Mouse (Mus musculus) megakaryocyte, adult 5-6 weeks (primary cell): ENCODE data around the gene Rhobtb3. TPM values are rescaled to one million over a fixed set of nuclear protein-coding genes. Genes with fewer than 3 reads are reported as not detected.

Experiments
- ATAC-seq: 2 replicates; pipeline ENCODE4 v1.8.0; 2016; ENCODE audit warnings: mild to moderate bottlenecking, inconsistent platforms; ENCODE audit not compliant: poor library complexity, severe bottlenecking
- total RNA-seq, 2 experiments: library from RNA; stranded (forward) in 1 of 2; stranded (reverse) in 1 of 2; fragments of 153-499, 151-499 nt in 1 of 2; fragments of 221-1000, 200-1000 nt in 1 of 2; gene quantifications; 2 replicates each; pipeline versions ENCODE4 v1.2.3 to v1.2.4; 2015 to 2017

Gene Rhobtb3
- total RNA-seq (2015): 0.36 and 0.96 TPM in 2 replicates
- 0.55 and 0.77 TPM in 2 replicates for total RNA-seq (2017)

DNA sequence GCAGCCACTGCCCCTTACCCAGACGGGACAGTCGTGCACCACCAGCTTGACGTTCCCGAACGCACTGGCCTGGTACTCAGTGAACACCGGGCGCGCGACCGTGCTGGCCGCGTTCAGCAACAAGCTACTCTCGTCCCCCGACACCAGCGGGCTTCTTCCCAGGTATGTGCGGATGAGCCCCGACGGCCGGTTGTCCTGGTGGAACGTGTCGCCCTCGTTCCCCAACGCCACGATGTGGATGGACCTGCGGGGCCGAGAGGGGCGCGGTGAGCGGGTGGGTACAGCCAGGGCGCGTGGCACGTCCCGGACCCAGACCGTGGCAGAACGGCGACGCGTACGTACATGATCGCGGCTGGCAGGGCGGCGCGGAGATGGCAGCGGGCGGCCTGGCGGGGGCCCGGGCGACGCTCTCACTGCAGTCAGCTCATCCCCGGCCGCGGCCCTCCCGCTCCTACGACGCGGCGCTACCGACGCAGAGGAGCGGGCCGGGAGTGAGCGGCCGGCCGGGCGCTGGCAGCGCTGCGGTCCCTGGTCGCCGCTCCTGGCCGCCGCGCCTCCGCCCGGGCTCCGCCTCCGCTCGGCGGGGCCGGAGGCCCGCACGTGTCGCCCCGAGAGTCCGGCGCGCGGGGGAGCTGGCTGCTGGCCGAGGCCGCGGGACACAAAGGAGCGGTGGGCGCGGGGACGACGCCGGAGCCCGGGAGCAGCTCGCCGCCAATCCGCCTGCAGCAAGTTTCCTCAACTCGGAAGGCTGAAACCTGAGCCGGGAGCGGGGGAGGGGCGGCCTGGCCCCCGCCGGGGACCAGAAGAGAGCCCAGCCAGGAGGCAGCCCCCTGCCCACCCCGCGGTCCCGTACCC is at the start of gene Rhobtb3:
TSS of gene Rhobtb3 (minus strand) at position 737 of the 855 bp plus-strand sequence.
- peak; percentile 59 for ATAC-seq

DNA sequence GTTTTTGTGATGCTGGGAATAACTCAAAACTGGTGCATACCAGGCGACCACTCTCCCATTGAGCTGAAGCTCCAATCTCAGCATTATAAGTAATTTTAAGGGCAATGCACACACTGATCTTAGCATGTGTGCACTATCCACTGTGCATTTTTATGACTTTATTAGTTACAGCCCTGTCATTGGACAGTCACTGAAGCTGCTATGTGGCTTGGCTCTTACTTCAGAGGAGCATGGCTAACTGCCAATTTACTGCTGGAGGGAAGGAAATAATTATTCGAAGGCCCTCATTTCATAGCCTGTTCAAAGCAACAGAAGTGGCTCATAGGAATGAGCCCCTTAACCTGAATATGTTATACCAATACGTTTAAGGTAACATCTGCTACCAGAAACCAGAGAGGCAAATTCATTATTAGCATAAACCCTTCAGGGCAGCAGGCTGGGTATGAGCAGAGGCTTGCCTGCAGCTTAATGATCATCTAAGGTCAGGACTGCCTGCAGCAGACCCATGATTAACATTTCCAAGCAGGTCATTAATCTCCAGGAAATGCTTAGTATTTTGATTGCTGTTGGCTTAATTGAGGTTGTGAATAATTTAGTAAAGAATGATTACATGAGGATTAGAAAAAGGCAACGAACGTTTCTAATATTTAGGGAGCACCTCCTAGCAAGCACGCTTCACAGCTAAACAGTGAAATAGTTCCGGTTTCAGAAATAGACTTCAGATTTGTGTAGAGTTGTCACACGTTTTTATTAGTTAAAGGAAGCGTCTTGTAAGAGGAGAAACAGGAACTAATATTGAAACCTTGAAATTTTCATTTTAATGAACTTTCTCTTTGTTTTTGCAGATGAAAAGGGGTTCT is 48.7 kb upstream of the Rhobtb3 start:
- ATAC-seq: peak; percentile 94

DNA sequence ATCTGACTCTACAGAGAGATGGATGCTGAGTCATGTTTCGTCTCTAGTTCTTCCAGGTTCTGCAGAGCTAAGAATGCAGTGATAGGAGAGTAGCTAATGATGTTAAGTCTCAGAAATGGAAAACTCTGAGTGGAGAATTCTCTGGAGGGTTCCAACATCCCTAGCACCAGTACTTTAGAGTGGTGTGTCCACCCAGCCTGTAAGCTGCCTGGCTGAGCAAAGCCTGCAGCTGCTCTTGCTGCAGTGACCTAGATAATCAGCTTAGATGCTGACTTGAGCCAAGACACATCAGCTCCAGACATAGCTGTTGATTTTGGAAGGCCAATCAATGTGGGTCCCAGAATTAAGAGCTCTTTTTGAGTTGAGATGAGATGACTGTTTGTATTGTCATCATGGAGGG is 44.4 kb upstream of the Rhobtb3 start:
- no peak for ATAC-seq

DNA sequence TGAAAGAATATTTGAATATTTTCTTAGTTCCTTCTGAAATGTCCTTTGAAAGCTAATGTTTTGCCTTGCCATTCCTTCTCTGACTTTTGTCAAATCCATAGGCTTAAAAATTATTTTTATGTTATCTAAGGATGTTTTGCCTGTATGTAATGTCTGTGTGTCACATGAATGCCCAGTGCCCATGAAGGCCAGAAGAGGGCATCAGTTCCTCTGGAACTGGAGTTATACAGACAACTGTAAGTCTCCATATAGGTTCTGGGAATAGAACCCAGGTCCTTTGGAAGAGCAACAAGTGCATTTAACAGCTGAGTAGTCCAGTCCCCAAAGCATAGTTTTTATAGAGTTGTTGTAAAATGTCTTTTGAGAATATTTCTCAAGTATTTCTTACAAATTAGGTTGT is 38.2 kb upstream of the Rhobtb3 start:
- ATAC-seq: peak; percentile 66

DNA sequence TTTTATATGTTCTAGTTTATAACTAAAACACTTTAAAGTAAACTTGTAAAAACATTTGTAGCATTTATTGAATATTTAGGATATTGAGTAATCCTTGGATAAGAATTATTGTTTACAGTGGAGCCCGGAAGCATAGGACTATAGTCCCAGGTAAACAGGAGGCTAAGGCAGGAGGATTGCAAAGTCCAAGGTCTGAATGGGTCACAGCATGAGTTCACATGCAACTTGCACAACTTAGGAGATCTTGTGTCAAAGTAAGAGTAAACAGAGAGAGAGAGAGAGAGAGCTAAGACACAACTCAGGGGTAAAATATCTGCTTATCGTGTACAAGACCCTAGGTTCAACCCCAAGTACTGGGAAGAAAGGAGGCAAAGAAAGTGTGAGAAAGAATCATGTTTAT is 32.9 kb upstream of the Rhobtb3 start:
- no peak for ATAC-seq

DNA sequence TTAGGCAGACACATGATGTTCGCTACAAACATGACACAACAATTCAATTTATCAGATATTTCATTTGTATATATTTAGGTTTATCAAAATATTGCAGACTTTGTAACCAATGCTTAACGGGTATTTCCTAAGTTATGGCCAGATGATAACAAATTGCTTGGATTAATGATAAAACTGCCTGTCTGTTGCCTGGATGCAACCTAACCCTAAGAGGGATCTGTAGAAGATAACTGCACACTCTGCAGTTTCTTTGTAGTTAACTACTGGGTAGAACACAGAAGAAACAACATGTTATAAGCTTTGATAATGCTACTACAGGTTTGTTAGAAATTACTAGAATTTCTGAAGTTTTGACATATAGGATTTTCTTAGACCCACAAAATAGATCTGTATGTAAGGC is 32.5 kb upstream of the Rhobtb3 start:
- ATAC-seq: no peak

DNA sequence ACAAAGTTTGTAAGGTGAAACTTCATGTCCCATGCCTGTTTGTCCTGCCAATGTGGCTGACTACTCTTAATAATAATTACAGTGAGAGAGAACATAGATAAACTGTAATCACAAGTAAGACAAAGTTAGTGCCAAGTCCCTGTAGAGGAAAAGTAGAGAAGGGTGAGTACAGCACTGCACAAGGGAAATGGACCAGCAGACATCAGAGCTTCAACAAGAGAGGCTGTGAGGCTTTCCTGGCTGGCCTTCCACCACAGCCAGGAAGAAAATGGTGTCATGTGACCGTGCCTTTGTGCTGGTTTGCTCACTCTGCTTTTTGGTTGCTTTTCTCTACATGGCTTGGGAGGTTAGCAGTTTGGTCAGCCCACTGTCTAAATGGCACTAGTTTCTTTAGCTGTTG is 31.9 kb upstream of the Rhobtb3 start:
- no peak for ATAC-seq

DNA sequence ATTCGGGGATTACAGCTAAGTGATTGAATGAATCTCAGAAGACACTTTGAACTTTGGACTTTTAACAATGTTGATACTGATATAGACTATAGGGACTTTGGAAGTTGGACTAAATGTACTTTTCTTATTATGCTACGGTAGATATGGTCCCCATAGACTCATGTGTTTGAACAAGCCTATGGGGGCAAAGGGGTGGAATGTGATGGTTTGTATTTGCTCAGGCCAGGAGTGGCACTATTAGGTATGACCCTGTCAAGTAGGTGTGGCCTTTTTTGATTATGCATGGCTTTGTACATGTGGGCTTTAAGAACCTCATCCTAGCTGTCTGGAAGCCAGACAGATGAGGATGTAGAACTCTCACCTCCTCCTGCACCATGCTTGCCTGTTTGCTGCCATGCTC is 30.8 kb upstream of the Rhobtb3 start:
- ATAC-seq: no peak

DNA sequence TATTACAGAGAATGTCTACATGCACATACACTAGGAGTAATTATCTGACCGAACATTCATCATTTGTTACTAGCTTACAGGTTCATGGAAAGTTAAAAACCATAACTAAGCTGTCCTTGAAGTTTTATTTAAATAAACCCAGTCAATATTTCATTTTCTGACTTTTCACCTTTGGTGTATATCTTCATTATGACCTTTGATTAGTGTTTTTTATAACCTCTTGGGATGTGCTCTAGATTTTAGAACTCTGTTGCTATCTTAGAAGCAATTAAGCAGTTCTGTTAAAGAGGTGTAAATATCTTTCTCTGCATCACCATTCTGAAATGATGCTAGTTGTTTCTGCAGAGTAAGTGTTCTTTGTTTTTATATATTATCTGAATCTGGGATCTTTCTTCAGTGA is 23.1 kb upstream of the Rhobtb3 start, which contains the start of gene Spata9:
TSS of gene Spata9 (plus strand) at position 301 of the 400 bp plus-strand sequence.
- ATAC-seq: no peak

DNA sequence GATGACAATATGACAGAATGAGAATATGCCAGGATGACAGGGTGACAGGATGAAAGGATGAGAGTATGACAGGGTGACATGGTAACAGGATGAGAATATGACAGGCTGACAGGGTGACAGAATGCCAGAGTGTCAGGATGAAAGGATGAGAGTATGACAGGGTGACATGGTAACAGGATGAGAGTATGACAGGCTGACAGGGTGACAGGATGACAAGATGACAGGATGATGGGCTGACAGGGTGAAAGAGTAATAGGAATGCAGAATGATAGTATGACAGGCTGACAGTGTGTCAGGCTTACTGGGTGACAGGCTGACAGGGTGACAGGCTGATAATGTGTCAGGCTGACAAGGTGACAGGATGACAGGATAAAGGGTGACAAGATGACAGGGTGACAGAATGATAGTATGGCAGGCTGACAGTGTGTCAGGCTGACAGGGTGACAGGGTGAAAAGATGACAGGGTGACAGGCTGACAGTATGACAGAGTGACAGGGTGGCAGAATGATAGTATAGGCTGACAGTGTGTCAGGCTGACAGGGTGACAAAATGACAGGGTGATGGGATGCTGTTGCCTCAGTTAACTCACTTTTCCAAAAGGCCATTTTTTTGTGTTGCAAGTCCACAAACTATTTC is 11.8 kb upstream of the Rhobtb3 start:
- ATAC-seq: no peak

DNA sequence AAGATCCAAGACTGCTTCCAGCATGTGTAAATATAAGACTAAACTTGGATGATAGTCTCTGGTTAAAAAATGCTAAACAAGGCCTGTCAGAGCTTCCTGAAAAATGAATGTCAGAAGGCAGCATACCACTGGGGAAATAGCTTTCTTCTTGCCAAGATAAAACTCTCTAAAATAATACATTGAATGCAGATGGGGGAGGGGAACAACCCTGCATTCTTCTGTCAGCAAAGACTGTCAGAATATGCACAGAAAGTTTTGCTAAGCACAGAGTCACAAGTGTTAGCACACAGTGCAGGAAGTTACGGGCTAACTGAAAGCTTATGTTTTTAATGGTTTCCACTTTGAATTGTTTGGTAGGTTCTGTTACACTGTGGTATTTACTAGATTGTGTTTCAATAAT is 6.6 kb upstream of the Rhobtb3 start:
- ATAC-seq: no peak

DNA sequence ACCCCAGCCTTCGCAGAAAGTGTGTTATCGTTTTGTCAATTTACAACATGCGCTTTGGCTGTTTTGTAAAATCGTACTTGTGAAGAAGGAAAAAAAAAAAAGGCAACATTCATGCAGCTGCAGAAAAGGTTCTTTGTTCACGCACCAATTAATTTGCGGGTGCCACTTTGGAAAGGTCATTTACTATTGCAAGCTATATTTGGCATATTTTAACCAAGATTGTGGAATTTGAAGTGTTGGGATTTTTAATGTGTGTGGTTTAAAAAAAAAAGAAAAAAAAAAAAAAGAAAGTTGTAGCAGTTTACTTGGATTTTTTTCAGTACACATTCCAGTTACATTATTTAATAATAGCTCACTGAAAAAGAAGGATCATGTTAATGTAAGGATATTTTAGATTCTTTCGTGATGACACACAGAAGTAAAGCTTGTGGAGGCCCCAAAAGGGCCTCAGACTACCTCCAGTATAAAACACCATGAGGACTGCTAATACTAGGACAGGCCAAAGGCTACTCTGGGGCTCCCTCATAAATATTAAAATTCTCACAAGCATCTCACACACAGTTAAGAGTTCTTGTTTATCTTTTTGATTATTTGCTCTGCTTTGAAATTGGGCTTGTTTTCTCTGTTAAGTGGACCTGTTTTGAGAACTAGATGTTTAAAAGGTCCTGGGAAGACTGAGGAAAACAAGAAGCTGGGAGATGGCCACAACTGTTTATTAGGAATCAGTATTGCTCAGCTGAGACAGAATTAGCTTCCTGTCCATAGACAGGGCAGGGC is 507 bp upstream of the Rhobtb3 start:
- no peak for ATAC-seq

DNA sequence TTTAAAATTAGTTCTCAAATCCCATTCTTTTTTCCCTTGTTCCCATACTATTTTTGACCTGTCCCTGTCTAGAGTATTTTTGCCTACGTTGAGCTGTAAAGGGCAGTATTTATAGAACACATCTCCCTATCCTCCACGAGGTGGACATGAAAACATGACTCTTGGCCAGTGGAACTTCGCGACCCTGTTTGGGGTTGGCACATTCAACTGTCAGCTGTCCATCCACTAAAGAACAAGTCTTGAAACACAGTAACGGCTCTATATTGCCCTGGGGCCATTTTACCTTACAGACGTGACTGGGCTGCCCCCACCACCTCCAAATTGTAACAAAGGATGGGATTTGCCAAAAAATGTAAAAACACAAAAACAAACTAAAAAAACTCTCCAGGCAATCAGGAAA is 994 bp downstream of the Rhobtb3 start:
- ATAC-seq: no peak

DNA sequence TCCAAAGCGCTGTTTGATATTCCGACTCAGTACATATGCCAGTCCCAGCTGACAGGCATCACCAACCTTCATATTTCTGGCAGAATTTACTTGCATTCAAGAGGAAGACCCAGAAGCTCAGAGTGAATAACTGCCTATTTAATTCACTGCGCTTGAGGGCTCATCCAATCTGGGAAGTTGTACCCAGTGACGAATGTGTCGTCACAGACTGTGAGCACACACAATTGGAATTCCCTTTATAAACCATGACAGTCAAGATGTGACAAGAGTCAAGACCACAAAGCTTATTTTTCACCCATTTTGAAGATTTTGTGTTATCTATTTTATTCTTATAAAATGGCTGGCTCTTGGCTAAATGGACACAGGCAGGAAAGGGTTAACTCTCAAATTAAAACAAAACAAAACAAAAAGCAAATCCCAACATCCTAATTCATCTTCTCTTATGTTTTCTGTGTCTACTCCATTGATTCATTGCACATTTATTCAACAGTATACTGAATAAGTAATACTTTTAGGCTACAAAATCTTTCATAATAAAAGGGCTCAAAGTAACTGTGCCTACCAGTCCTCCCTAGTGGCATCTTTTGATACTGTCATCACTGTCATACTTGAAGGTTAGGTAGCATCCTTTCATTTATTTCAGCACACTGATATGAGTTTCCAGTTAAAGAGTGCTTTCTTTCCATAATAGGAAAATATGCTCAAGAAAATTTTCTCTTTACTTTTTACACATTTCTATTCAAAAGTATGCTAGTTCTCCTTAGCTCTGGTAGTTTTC is 2.0 kb downstream of the Rhobtb3 start:
- no peak for ATAC-seq

DNA sequence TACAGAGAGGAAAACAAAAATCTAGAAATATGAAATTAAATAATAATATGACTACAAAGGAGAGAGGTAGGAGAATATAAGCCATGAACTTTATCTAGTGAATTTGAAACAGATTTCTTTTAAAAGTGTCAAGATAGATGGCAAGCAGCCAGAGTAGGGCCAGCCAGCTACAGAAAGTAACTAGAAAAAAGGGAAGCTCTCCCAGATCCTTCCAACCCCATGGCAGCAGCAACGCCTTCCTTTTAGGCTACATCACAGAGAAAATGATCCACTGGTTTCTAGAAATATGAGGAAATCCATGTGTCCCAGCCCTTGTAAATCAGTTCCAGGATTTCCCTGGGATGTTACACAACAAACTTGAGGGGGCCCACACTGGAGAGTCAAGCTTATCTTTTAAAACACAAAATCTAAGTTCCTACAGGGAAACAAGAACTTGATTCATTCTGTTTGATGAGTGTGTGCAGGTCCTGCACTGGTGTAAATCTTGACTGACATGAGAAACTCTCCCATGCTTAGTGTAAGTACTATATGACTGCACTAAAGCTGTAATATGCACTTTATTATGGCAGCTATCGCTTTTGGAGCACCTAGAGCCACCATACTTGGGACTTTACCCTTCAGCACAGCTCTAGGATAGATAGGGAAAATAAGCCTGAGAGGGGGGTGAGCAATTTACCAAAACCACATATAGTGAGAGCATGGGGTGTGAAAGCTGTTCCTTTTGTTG is 2.8 kb downstream of the Rhobtb3 start:
- no peak for ATAC-seq

DNA sequence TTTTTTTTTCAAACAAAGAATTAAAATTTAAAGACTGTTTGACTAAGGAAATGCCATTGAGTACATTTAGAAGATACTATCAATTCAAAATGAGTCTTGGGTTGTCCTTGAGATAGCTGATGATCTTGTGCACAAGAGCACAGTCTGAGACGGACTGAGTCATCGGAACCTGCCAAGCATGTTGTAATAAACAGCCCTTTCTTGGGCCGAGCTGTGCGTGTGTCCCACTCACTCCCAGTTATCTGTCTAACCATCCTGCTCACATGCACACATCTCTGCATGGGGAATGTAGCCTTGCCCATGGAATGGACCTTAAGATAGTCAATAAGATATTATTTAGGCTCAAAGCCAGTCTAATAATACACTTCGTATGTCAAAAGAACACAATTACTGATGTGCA is 4.9 kb downstream of the Rhobtb3 start:
- ATAC-seq: no peak

DNA sequence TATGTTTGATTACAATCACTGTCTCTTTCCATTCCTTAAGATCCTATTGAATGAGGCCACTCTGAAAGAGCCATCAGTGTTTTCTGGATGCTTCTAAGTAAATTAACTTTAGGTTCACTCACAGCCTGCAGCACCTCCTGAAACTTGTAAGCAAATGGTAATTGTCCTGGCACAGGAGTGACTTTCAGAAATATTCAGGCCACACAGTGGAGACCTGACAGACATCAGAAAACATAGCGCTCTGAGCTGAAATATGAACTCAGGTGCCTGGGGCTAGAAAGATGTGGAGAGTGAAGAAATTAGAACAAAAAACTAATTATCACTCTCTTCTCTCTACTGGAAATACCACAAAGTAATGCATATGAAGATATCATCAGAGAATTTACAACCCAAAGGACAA is 10.4 kb downstream of the Rhobtb3 start:
- no peak for ATAC-seq

DNA sequence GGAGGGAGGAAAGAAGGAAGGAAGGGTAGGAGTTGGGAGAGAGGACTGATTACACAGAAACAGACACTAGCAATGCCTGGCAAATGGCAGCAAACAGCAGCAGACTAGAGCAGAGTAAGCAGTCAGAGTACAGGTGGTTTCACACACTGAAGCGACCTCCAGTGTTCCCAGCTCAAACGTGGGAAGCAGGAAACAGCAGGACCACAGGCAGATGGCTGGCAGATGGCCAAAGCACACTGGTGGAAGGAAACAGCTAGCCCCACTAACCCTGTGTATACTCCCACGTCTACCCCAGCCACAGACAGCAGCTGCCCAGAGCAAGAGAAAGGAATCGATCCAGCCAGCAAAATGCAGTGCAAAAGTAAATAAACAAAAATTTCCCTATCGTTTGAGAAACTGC is 12.7 kb downstream of the Rhobtb3 start:
- ATAC-seq: no peak

DNA sequence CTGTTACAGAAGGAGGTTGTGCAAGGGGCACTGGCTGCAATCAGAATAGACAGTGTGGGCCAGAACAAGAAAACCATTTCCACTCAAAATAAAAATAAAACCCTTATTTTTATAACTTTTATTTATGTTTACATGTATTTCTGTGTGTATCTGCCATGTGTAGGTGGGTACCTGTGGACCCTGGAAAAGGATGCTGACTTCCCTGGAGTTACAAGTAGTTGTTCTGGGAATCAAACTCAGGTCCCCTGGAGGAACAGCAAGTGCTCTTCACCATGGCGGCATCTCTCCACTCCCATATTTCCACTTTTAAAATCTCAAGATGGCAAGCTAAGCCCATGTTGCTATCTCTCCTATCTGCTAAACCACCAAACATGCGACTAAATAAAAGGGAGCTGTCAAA is 13.1 kb downstream of the Rhobtb3 start:
- no peak for ATAC-seq
